Mouse (Mus musculus) kidney, embryonic 15.5 days (tissue): Measurements from ENCODE around the gene Hoxc6. TPM values are rescaled to one million over a fixed set of nuclear protein-coding genes. Genes with fewer than 3 reads are reported as not detected.

ENCODE experiments used
- ATAC-seq: fragments of 200-750 bp; cut with Nextera tagmentation; replicated peaks from 2 replicates; pipeline ENCODE4 v1.8.0; 2017; ENCODE audit warnings: moderate TSS enrichment; ENCODE audit not compliant: low FRiP score
- H3K27ac ChIP-seq: fragments of 300-500 bp; sonication (generic); 2 replicates; pipeline ENCODE4 v1.5.1; 2015; ENCODE audit warnings: mild to moderate bottlenecking, inconsistent platforms
- H3K27me3 ChIP-seq: fragments of 300-500 bp; sonication (generic); 2 replicates; pipeline ENCODE4 v1.6.1; 2015; ENCODE audit warnings: inconsistent platforms
- H3K36me3 ChIP-seq: fragments of 300-500 bp; sonication (generic); 2 replicates; pipeline ENCODE4 v1.6.1; 2015; ENCODE audit warnings: inconsistent platforms
- H3K4me1 ChIP-seq: fragments of 300-500 bp; sonication (generic); 2 replicates; pipeline ENCODE4 v1.6.1; 2015; ENCODE audit warnings: inconsistent platforms
- H3K4me2 ChIP-seq: fragments of 300-500 bp; sonication (generic); 2 replicates; pipeline ENCODE4 v1.6.1; 2015; ENCODE audit warnings: moderate library complexity, mild to moderate bottlenecking, inconsistent platforms
- H3K4me3 ChIP-seq: fragments of 300-500 bp; sonication (generic); replicated peaks from 2 replicates; pipeline ENCODE4 v1.5.1; 2015; ENCODE audit warnings: mild to moderate bottlenecking, inconsistent platforms
- H3K9ac ChIP-seq: fragments of 300-500 bp; sonication (generic); 2 replicates; pipeline ENCODE4 v1.6.1; 2015; ENCODE audit warnings: mild to moderate bottlenecking, inconsistent platforms
- H3K9me3 ChIP-seq: fragments of 300-500 bp; sonication (generic); replicated peaks from 2 replicates; pipeline ENCODE4 v1.6.1; 2016; ENCODE audit warnings: inconsistent platforms
- WGBS: fragments of 180-500 bp; shearing (Covaris S2); methylation state at CpG from one replicate; pipeline ENCODE4 v1.1.7; 2015; ENCODE audit warnings: mixed read lengths; 5-methylcytosine and 5-hydroxymethylcytosine counted together
- microRNA counts: library from miRNA; unstranded; fragments of <30 nt; microRNA quantifications from one replicate; lab custom pipeline; 2016
- microRNA-seq: library from miRNA; unstranded; fragments of <30 nt; microRNA quantifications from one replicate; pipeline ENCODE4, GENCODE M21; 2016
- polyA plus RNA-seq: library from polyadenylated mRNA; unstranded; fragments of >200 nt; fragmentation: Nextera tagmentation; extraction: Ambion mirVana; gene quantifications from 2 replicates; pipeline ENCODE4 v1.2.1, GENCODE M21; 2015

Hoxc6 gene
- polyA plus RNA-seq, 1 experiment from 2014 or later, result 10.9 TPM

DNA sequence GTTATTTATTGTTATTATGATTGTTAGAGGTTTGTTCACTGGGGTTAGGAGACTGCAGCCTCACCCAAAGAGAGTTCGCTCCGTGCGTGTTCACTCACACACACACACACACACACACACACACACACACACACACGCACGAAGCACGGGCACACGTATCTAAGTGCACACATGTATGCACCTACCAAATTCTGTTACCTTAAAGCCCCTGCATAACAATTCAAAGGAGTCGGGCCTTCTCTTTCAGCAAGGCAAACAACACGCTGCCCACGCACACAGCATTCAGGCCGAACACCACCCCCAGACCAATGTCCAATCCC, 61.9 kb downstream of the Hoxc6 start:
- peak; percentile 7; the same call in 1 of the 2 replicates for ATAC-seq
- H3K4me1 ChIP-seq, result peaks cover 79% of the 10 kb centered on the region
- H3K27ac ChIP-seq, result peak overlapping the region; percentile 96
- H3K4me2 ChIP-seq, result peak overlapping the region; percentile 64
- H3K9ac ChIP-seq, result peak overlapping the region; percentile 56
- H3K27me3 ChIP-seq, result peaks cover 3% of the 10 kb centered on the region; the same call in 1 of the 2 replicates
- peak overlapping the region; percentile 41 for H3K4me3 ChIP-seq
- no peaks in the 10 kb centered on the region for H3K9me3 ChIP-seq
- H3K36me3 ChIP-seq, result no peaks in the 10 kb centered on the region
- WGBS, result 11% methylated on average over 11 of the region's 11 CpGs

DNA sequence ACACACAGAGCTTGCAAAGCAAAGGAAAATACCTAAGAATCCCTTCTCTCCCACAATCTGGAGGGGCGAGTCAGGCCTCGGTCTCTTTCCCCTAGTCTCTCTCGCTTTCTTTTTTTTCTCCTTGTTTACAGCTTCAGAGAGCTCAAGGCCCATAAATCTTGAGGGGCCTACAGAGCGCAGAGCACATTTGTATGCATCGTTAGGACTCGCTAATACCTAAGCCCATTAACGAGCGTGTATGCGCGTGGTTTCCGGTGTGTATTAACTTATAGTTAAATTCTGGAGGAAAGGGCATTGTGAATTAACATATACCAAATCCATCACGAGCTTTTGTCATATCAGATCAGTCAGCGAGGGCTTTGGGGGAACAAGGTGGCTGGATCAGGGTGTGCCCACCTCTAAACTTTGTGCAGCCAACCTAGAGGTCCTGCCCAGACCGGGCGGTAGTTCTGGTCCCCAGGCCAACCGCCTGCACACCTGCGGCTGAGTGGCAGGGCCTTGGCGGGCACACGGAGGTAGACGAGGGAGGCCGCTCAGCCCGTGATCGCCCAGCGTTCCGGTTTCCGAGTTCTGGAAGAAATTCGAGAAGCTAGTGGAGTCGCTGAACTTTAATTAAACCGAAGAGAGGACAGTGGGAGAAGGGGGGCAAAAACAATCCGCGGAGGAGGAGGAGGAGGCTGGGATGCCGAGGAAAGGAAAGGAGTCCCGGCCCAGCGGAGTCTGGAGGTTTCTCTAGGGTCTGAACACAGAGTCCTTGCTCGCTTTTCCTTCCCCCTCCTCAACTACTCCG, 62.5 kb downstream of the Hoxc6 start:
- Histone ChIP-seq H3K9me3 (no peaks in the 10 kb centered on the region), H3K4me1 (peaks cover 79% of the 10 kb centered on the region), H3K36me3 (no peaks in the 10 kb centered on the region), H3K4me3 (peak overlapping the region; percentile 41), H3K4me2 (peak overlapping the region; percentile 64), H3K27me3 (peaks cover 3% of the 10 kb centered on the region; the same call in 1 of the 2 replicates), H3K9ac (peak overlapping the region; percentile 56), H3K27ac (peak overlapping the region; percentile 96)
- peak; percentile 91 for ATAC-seq
- WGBS, result 3% methylated on average over 36 of the region's 36 CpGs

DNA sequence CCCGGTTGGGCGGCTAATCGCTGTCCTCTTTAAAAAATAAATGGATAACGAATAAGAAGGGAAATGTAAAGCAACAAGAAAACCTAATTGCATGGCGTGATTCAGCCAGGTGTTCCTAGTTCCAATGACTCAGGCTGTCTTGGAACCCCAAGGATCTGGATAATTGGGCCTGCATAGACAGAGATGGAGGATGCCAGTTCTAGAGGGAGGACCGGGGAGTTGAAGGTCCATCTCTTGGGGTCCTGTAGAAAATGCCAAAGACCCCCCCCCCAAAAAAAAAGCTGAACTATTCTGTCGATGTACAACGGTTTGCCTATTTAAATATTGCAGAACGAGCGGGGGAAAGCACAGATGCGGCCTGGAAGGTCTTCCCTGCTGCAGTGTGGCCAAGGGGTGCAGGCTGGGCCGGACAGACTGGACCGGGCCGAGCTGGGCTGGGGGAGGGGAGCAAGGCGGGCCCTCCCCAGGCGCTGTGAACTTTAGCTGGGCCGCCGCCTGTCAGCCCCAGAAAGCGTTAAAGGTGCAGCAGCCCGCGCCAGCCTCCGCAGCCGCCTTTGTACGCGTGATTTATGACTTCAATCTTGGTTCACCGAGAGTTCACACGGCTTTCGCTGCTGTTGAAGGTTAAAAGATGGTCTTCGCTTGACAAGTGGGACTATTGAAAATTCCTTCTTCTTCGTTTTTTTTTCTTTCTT, 63.2 kb downstream of the Hoxc6 start:
- Histone ChIP-seq H3K4me3 (peak overlapping the region; percentile 41), H3K27ac (peak overlapping the region; percentile 96)

More for the DNA sequence above, 63.2 kb downstream of the Hoxc6 start:
- H3K4me1 ChIP-seq, result peaks cover 81% of the 10 kb centered on the region
- peak overlapping the region; percentile 43; the same call in 1 of the 2 replicates for H3K9ac ChIP-seq
- peak overlapping the region; percentile 64 for H3K4me2 ChIP-seq
- H3K9me3 ChIP-seq, result no peaks in the 10 kb centered on the region
- 2% methylated on average over 30 of the region's 30 CpGs for WGBS
- no peaks in the 10 kb centered on the region for H3K36me3 ChIP-seq
- peak; percentile 52 for ATAC-seq
- peaks cover 3% of the 10 kb centered on the region; the same call in 1 of the 2 replicates for H3K27me3 ChIP-seq

MicroRNA genes within 50 kb of the gene (microRNA counts, 519-probe panel; counts per million panel counts)
- microRNA mmu-miR-615-3p (lab: Ali Mortazavi, UCI) (2,055 counts per million, percentile 19 among the panel's probes with 10 or more counts), microRNA mmu-miR-615-5p (lab: Ali Mortazavi, UCI) (31.7 counts per million)

Small RNAs within 50 kb of the gene (microRNA-seq; reads per million reads assigned to microRNA genes)
- 2,659 reads per million, percentile 87 among the genes with 10 or more reads in this experiment for gene Mir196a-2
- 4,059 reads per million, percentile 91 among the genes with 10 or more reads in this experiment for gene Mir615

Other genes with a start within 250 kb of the Hoxc6 start
- gene Hoxc13, start 77.2 kb upstream of the Hoxc6 start, polyA plus RNA-seq, result not detected in 2 replicates
- not detected in 2 replicates for gene Hoxc12, start 61.5 kb upstream of the Hoxc6 start, polyA plus RNA-seq
- 1.7 and 2.9 TPM in 2 replicates for gene Hoxc11, start 43.8 kb upstream of the Hoxc6 start, polyA plus RNA-seq
- 52.4 and 53.5 TPM in 2 replicates for gene Hoxc10, start 31.5 kb upstream of the Hoxc6 start, polyA plus RNA-seq
- 3.6 and 4.8 TPM in 2 replicates for gene Hoxc5, start 30.8 kb upstream of the Hoxc6 start, polyA plus RNA-seq
- gene Hoxc9, start 21.8 kb upstream of the Hoxc6 start, polyA plus RNA-seq, result 10.0 and 10.7 TPM in 2 replicates
- 8.7 and 11.1 TPM in 2 replicates for gene Hoxc8, start 7.7 kb upstream of the Hoxc6 start, polyA plus RNA-seq
- gene Hoxc4, start 20.7 kb downstream of the Hoxc6 start, polyA plus RNA-seq, result 7.9 and 10.2 TPM in 2 replicates
- 17.7 and 18.0 TPM in 2 replicates for gene Smug1, start 168.8 kb downstream of the Hoxc6 start, polyA plus RNA-seq
- 124 and 125 TPM in 2 replicates for gene Cbx5, start 241.6 kb downstream of the Hoxc6 start, polyA plus RNA-seq
- 1,025 and 1,038 TPM in 2 replicates for gene Hnrnpa1, start 242.2 kb downstream of the Hoxc6 start, polyA plus RNA-seq